Mouse (Mus musculus): ENCODE data around the gene Pink1. TPM values are rescaled to one million over a fixed set of nuclear protein-coding genes. Genes with fewer than 3 reads are reported as not detected.

Gene Pink1
- polyA plus RNA-seq, 1 experiment from 2014 or later = 30.6 TPM

DNA sequence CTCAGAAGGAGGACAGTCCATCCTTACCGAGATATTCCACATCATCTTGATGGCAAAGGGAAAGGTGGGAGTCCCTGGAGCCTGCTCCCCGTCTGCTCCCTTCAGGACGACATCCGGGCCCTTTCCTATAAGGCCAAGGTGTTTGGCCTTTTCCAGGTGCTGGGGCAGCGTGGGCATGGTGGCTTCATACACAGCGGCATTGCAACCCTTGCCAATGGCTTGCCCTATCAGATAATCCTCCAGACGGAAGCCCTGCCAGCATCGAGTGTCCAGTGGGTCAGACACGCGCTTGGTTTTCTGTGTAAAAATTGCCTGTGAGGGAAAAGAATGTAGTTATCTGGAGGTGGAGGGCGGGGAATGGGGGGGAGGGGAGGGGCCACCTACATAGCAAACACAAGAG is 5.4 kb downstream of the Pink1 start:
- Histone ChIP-seq H3K27me3 (replicated peaks; ENCODE audit: low read depth, poor library complexity, severe bottlenecking) (no peaks in the 10 kb centered on the region), H3K4me1 (peaks cover 25% of the 10 kb centered on the region), H3K36me3 (replicated peaks) (peaks cover 30% of the 10 kb centered on the region), H3K27ac (replicated peaks) (no peak overlapping the region), H3K9me3 (0 out of 2 replicates have a peak, but pooled peaks cover 3% of the 10 kb centered on the region), H3K4me3 (no peak overlapping the region)
- no peak for DNase-seq (ENCODE audit: low spot score)
- 83% methylated on average over 11 of the region's 11 CpGs for WGBS

DNA sequence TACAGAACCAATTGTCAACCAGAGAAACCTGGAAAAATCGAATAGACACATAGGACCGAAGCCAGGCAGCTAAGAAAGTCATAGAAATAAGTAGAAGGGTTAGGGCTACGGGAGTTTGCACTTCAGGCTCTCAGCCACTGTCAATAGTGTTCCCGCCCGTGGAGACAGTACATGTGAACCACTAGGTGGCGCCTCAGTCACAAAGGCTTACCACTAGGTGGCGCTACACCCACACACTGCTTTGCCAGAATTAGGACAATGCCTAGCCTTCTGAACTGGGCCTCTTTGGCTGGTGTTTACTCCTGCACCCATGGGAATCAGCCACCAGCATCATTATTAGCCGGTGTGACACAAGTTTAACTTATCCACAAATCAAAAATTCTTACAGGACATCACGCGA is 6.6 kb downstream of the Pink1 start:
- DNase-seq (ENCODE audit: low spot score) = peak; percentile 84
- H3K27ac ChIP-seq (replicated peaks) = 0 out of 2 replicates have a peak overlapping the region, but pooled peaks have one; percentile 10
- WGBS = 32% methylated on average over 10 of the region's 10 CpGs
- H3K4me3 ChIP-seq = no peak overlapping the region
- peaks cover 40% of the 10 kb centered on the region for H3K36me3 ChIP-seq (replicated peaks)
- peaks cover 19% of the 10 kb centered on the region for H3K4me1 ChIP-seq
- no peaks in the 10 kb centered on the region for H3K27me3 ChIP-seq (replicated peaks; ENCODE audit: low read depth, poor library complexity, severe bottlenecking)
- H3K9me3 ChIP-seq = 0 out of 2 replicates have a peak, but pooled peaks cover 3% of the 10 kb centered on the region

DNA sequence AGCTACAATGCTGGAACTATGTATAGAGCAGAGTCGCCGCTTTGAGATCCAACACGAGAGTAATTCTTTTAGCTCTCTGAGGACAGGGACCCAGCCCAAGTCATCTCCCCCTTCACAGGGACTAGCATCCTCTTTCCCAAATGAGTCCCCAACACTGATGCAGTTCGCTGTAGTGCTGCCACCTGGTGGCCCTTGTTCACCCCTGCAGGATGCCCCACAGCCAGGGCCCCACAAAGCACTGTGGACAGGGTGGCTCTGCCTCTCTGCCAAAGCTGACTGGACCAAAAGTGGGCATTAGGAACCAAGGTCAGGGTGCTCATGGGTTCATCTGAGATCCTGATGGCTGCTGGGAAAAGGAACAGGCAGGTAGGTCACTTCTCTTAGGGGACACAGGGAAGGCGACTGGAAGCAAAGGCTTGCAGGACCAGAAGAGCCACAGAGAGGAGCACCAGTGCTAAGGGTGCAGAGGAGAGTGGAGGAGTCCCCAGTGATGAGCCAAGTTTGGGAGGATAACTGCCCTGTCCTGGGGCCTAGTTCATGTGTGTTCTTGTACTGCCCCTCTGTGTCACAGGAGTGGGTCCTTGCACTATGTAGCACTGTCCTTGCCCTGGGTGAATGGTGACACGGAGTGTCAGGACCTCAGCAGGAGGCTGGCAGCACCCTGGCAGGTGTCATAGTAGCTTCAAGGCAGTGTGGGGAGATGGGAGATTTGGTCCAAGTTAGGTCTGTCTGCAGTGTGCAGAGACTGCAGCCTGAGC is 7.4 kb downstream of the Pink1 start:
- Histone ChIP-seq H3K4me3 (no peak overlapping the region), H3K9me3 (0 out of 2 replicates have a peak, but pooled peaks cover 3% of the 10 kb centered on the region), H3K36me3 (replicated peaks) (peaks cover 48% of the 10 kb centered on the region), H3K4me1 (peaks cover 17% of the 10 kb centered on the region), H3K27ac (replicated peaks) (no peak overlapping the region), H3K27me3 (replicated peaks; ENCODE audit: low read depth, poor library complexity, severe bottlenecking) (no peaks in the 10 kb centered on the region)
- peak; percentile 69 for DNase-seq (ENCODE audit: low spot score)
- WGBS = 48% methylated on average over 6 of the region's 6 CpGs

DNA sequence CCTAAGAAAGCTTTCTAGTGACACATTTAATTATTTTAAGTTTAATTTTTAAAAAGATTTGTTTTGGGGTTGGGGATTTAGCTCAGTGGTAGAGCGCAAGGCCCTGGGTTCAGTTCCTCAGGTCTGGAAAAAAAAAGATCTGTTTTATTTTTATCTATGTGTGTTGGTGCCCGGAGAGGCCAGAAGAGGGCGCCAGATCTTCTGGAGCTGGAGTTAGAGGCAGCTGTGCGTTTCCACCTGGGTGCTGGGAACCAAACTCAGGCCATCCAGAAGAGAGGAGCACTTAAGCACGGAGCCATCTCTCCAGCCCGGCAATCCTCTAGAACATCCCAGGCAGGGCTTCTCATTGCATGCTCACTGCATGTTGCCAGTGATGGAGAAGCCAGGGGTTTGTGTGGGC is 9.7 kb downstream of the Pink1 start:
- DNase-seq (ENCODE audit: low spot score) = no peak
- Histone ChIP-seq H3K4me1 (0 out of 2 replicates have a peak, but pooled peaks cover 7% of the 10 kb centered on the region), H3K4me3 (no peak overlapping the region), H3K9me3 (0 out of 2 replicates have a peak, but pooled peaks cover 3% of the 10 kb centered on the region), H3K27me3 (replicated peaks; ENCODE audit: low read depth, poor library complexity, severe bottlenecking) (no peaks in the 10 kb centered on the region), H3K36me3 (replicated peaks) (peaks cover 71% of the 10 kb centered on the region), H3K27ac (replicated peaks) (no peak overlapping the region)
- 86% methylated on average over 6 of the region's 6 CpGs for WGBS

- H3K4me1 ChIP-seq = 0 out of 2 replicates have a peak, but pooled peaks cover 5% of the 10 kb centered on the region
- no peak overlapping the region for H3K27ac ChIP-seq (replicated peaks)
- no peak overlapping the region for H3K4me3 ChIP-seq
- peaks cover 77% of the 10 kb centered on the region for H3K36me3 ChIP-seq (replicated peaks)
- no peaks in the 10 kb centered on the region for H3K27me3 ChIP-seq (replicated peaks; ENCODE audit: low read depth, poor library complexity, severe bottlenecking)
- DNase-seq (ENCODE audit: low spot score) = peak; percentile 36
- 0 out of 2 replicates have a peak, but pooled peaks cover 3% of the 10 kb centered on the region for H3K9me3 ChIP-seq
- 69% methylated on average over 9 of the region's 9 CpGs for WGBS
These were observed 10.3 kb downstream of the Pink1 start for GRCm38 (mm10) chr4:138315781-138316180.

DNA sequence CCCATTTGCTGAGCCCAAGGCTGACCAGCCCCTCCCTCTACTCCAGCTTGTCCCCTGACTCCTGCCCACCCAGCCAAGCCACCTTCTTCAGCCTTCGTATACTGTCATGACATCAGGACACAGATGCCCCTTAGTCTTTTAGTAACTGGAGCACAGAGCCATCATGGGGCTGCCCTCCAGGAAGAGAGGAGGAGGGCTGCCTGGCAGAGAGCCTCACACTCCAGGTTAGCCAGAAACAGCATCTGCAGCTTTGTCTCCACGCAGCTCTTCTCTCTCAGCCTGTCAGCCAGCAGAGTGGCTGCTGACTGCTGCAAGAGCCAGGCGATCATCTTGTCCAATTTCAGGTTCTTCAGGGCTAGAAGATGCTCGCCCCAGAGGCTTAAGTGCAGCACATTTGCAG is 12.3 kb downstream of the Pink1 start:
- no peak for DNase-seq (ENCODE audit: low spot score)
- no peak overlapping the region for H3K4me3 ChIP-seq
- H3K4me1 ChIP-seq = 0 out of 2 replicates have a peak, but pooled peaks cover 5% of the 10 kb centered on the region
- no peaks in the 10 kb centered on the region for H3K27me3 ChIP-seq (replicated peaks; ENCODE audit: low read depth, poor library complexity, severe bottlenecking)
- 0 out of 2 replicates have a peak, but pooled peaks cover 3% of the 10 kb centered on the region for H3K9me3 ChIP-seq
- H3K27ac ChIP-seq (replicated peaks) = no peak overlapping the region
- WGBS = 92% methylated on average over 4 of the region's 4 CpGs
- H3K36me3 ChIP-seq (replicated peaks) = peaks cover 87% of the 10 kb centered on the region

DNA sequence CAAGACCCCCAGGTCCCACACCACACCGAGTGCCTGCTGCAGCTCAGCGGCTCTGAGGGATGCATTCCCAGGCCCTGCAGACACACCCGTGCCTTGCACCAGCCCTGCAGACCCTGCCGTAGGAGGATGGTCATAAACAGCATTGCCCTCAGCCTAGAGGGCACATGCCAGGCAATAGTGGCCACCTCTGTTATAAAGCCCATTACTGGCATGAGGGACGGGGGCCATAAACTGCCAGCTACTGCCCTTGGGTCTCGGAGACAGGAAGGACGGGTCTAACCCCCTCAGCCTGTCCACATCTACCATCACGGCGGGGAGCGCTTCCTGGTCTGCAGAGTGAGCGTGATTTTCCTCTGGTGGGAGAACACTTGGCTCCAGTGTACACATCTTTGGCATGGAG is 13.1 kb downstream of the Pink1 start:
- H3K27ac ChIP-seq (replicated peaks) = no peak overlapping the region
- no peaks in the 10 kb centered on the region for H3K4me1 ChIP-seq
- WGBS = 92% methylated on average over 11 of the region's 11 CpGs
- H3K4me3 ChIP-seq = no peak overlapping the region
- no peak for DNase-seq (ENCODE audit: low spot score)
- H3K9me3 ChIP-seq = 0 out of 2 replicates have a peak, but pooled peaks cover 3% of the 10 kb centered on the region
- H3K36me3 ChIP-seq (replicated peaks) = peaks cover 94% of the 10 kb centered on the region
- no peaks in the 10 kb centered on the region for H3K27me3 ChIP-seq (replicated peaks; ENCODE audit: low read depth, poor library complexity, severe bottlenecking)

- H3K27ac ChIP-seq (replicated peaks) = no peak overlapping the region
- 94% methylated on average over 3 of the region's 3 CpGs for WGBS
These were observed 14.0 kb downstream of the Pink1 start for GRCm38 (mm10) chr4:138312105-138312504.

DNA sequence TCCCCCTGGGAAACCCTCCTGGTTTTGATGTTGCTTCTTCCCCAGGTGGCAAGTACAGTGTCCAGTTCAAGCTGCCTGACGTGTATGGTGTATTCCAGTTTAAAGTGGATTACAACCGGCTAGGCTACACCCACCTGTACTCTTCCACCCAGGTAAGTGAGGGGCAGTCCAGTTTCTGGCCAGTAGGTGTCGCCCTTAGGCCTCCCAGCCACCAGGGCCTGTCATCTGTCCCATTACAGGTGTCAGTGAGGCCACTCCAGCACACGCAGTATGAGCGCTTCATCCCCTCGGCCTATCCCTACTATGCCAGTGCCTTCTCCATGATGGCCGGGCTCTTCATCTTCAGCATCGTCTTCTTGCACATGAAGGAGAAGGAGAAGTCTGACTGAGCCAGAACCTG is 14.5 kb downstream of the Pink1 start:
- Histone ChIP-seq H3K27ac (replicated peaks) (no peak overlapping the region), H3K4me1 (peaks cover 1% of the 10 kb centered on the region; the same call in 1 of the 2 replicates), H3K9me3 (0 out of 2 replicates have a peak, but pooled peaks cover 3% of the 10 kb centered on the region), H3K4me3 (no peak overlapping the region), H3K36me3 (replicated peaks) (peaks cover 98% of the 10 kb centered on the region), H3K27me3 (replicated peaks; ENCODE audit: low read depth, poor library complexity, severe bottlenecking) (no peaks in the 10 kb centered on the region)
- WGBS = 73% methylated on average over 8 of the region's 8 CpGs
- peak; percentile 48 for DNase-seq (ENCODE audit: low spot score)

More at GRCm38 (mm10) chr4:138312105-138312504, 14.0 kb downstream of the Pink1 start:
- H3K9me3 ChIP-seq = 0 out of 2 replicates have a peak, but pooled peaks cover 3% of the 10 kb centered on the region
- H3K36me3 ChIP-seq (replicated peaks) = peaks cover 98% of the 10 kb centered on the region
- no peak for DNase-seq (ENCODE audit: low spot score)
- H3K4me3 ChIP-seq = no peak overlapping the region
- no peaks in the 10 kb centered on the region for H3K4me1 ChIP-seq
- no peaks in the 10 kb centered on the region for H3K27me3 ChIP-seq (replicated peaks; ENCODE audit: low read depth, poor library complexity, severe bottlenecking)

DNA sequence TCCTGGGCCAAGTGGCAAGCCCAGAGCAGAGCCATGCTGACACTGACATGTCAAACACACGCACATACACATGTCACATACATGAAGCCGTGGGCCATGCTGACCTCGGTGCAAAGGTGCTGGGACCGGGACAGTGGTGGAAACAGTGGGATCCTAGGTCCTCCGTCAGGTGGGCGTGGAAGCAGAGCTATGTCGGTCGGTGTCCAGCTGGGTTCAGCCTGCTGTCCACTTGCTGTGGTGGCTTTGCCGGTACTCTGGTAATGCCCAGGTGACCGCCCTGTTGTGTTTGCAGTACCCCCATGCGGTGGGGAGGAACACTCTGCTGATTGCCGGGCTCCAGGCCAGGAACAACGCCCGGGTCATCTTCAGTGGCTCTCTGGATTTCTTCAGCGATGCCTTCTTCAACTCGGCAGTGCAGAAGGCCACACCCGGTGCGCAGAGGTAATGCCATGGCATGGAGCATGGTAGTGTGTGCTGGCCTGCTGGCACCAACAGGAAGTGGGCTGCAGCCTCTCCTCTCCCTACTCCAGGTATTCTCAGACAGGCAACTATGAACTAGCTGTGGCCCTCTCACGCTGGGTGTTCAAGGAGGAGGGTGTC is 15.7 kb downstream of the Pink1 start:
- H3K36me3 ChIP-seq (replicated peaks) = peaks cover 90% of the 10 kb centered on the region
- no peak for DNase-seq (ENCODE audit: low spot score)
- 95% methylated on average over 19 of the region's 19 CpGs for WGBS
- no peak overlapping the region for H3K27ac ChIP-seq (replicated peaks)
- peaks cover 12% of the 10 kb centered on the region for H3K4me1 ChIP-seq
- H3K4me3 ChIP-seq = no peak overlapping the region
- no peaks in the 10 kb centered on the region for H3K9me3 ChIP-seq
- H3K27me3 ChIP-seq (replicated peaks; ENCODE audit: low read depth, poor library complexity, severe bottlenecking) = no peaks in the 10 kb centered on the region

GRCm38 (mm10) chr4:138307739-138308138 is 18.4 kb downstream of the Pink1 start:
- H3K36me3 ChIP-seq (replicated peaks) = peaks cover 65% of the 10 kb centered on the region
- H3K4me3 ChIP-seq = no peak overlapping the region
- no peak overlapping the region for H3K27ac ChIP-seq (replicated peaks)
- no peaks in the 10 kb centered on the region for H3K9me3 ChIP-seq
- no peaks in the 10 kb centered on the region for H3K27me3 ChIP-seq (replicated peaks; ENCODE audit: low read depth, poor library complexity, severe bottlenecking)
- 93% methylated on average over 12 of the region's 12 CpGs for WGBS
- no peak for DNase-seq (ENCODE audit: low spot score)
- peaks cover 29% of the 10 kb centered on the region for H3K4me1 ChIP-seq

- no peak for DNase-seq (ENCODE audit: low spot score)
- H3K4me1 ChIP-seq = peaks cover 30% of the 10 kb centered on the region
- 93% methylated on average over 3 of the region's 3 CpGs for WGBS
- no peaks in the 10 kb centered on the region for H3K9me3 ChIP-seq
- no peak overlapping the region for H3K4me3 ChIP-seq
- no peak overlapping the region for H3K27ac ChIP-seq (replicated peaks)
- no peaks in the 10 kb centered on the region for H3K27me3 ChIP-seq (replicated peaks; ENCODE audit: low read depth, poor library complexity, severe bottlenecking)
- peaks cover 58% of the 10 kb centered on the region for H3K36me3 ChIP-seq (replicated peaks)
These were observed 19.1 kb downstream of the Pink1 start for GRCm38 (mm10) chr4:138307025-138307424.
